Mouse (Mus musculus) ES-E14 (cell line): ENCODE measurements around the gene Fmnl3.

Experiments
- MAFK ChIP-seq: IDR thresholded peaks from 2 replicates; pipeline ENCODE4 v1.6.1; 2014; ENCODE audit warnings: mild to moderate bottlenecking, low read depth, low read length, inconsistent platforms; ENCODE audit not compliant: insufficient read depth
- ZC3H11A ChIP-seq: IDR thresholded peaks from 2 replicates; pipeline ENCODE4 v1.6.1; 2012; ENCODE audit warnings: low read depth, mild to moderate bottlenecking, inconsistent platforms, low read length, borderline replicate concordance
- ZNF384 ChIP-seq: IDR thresholded peaks from 2 replicates; pipeline ENCODE4 v1.6.1; 2012; ENCODE audit warnings: low read depth, low read length, inconsistent platforms

DNA sequence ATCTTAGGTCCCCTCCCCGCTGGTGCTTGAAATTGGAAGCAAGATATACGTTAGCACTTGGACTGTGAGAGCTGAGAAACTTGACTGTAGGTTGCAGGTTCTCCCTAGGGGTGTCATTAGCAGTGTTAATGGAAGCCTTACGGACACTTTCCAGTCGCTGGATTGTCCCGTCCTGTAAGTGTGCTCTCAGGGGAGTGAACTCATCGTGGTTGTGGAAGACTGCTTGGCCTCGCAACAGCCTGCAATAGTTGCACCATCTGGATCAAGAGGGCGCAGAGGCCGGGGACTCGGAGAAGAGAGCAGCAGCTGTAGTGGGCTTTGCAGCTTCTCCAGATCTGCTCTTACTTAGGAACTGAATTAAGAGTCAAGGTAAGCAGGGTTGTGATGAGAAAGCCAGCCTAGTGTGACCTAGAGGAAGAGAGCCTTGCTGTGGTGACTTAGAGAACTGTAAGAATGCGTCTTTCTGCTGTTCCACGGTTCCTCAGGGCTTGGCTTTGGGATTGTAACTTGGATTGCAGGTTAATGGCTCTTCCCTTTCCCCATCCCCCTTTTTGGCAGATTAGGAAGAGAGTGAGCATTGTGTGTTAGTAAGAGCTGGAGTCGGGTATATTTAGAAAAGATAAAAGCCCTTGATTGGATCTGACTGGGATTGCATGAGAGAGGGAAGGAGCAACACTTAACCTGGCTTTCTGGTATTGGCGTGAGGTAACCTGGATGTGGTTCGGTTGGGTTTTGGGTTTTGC lies 29.4 kb upstream of the Fmnl3 start:
- TF ChIP-seq ZC3H11A (no peak), ZNF384 (no peak), MAFK (no peak)
